Mouse (Mus musculus) bone marrow, adult 2 months (tissue): Measurements from ENCODE around the gene Cyp21a1. TPM values are rescaled to one million over a fixed set of nuclear protein-coding genes. Genes with fewer than 3 reads are reported as not detected.
"Not testable (repeated sequence)": the region's sequence is repeated elsewhere in the genome, so short reads cannot be mapped to it uniquely, and the experiment has no call there.

Experiments
- H3K27ac ChIP-seq: fragments of 200-500 bp; 2 replicates; pipeline ENCODE4 v1.5.1; 2012; ENCODE audit warnings: low read depth, mild to moderate bottlenecking, control low read depth, inconsistent platforms, low read length; ENCODE audit not compliant: control insufficient read depth, poor library complexity, insufficient read depth
- H3K4me1 ChIP-seq: fragments of 200-500 bp; 2 replicates; pipeline ENCODE4 v1.6.1; 2011; ENCODE audit warnings: low read length; ENCODE audit not compliant: control insufficient read depth, insufficient read depth
- H3K4me3 ChIP-seq: fragments of 200-500 bp; replicated peaks from 2 replicates; pipeline ENCODE3; 2011; ENCODE audit warnings: mild to moderate bottlenecking, low read depth, low read length, control low read depth; ENCODE audit not compliant: control insufficient read depth
- CTCF ChIP-seq: fragments of 200-500 bp; IDR thresholded peaks from 2 replicates; pipeline ENCODE4 v1.5.1; 2011; ENCODE audit warnings: low read length, control low read depth; ENCODE audit not compliant: control insufficient read depth, insufficient read depth
- POLR2A ChIP-seq: fragments of 200-500 bp; IDR thresholded peaks from 2 replicates; pipeline ENCODE4 v1.6.1; 2011; ENCODE audit warnings: low read depth, mild to moderate bottlenecking, control low read depth, low read length, borderline replicate concordance; ENCODE audit not compliant: control insufficient read depth
- WGBS: fragments of 180-500 bp; shearing (Covaris S2); methylation state at CpG from one replicate; pipeline ENCODE4 v1.1.7; 2018; 5-methylcytosine and 5-hydroxymethylcytosine counted together
- polyA plus RNA-seq: library from polyadenylated mRNA; stranded (reverse); fragments of >200 nt; gene quantifications from 2 replicates; pipeline ENCODE4 v1.2.4, GENCODE M21; 2011; ENCODE audit warnings: low replicate concordance; ENCODE audit not compliant: missing spikeins, insufficient read depth, insufficient read length

Gene Cyp21a1
- polyA plus RNA-seq, 1 experiment: not detected

DNA sequence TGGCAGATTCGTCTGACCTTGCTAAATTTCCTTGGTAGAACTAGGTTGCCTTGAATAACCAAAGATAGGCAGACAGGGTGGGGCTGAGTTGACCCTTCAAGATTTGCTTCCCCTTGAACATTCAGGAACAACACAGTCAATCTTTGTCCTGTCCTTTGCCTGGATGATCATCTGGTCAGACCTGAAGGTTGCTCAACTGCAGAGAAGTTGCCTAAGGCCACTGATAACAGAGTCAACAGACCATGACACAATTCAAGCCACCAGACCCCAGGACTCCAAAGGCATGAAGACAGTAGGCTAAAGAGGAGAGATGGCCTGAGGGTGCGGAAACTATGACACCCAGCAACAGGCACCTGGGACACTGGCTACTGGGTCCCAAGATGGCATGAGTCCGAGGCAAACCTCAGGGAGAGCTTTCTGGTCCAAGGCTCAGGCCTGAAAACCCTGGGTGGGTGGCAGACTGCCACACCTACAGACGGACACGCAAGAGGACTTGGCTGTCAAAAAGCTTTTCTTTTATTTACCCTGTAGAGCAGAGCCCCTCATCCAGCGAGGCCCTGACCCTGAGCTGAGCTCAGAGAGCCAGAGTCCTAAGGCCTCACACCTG lies 4.3 kb upstream of the Cyp21a1 start:
- H3K4me3 ChIP-seq: no peak overlapping the region
- H3K4me1 ChIP-seq: no peaks in the 10 kb centered on the region
- no peak overlapping the region for H3K27ac ChIP-seq
- WGBS: 74% methylated on average over 6 of the region's 6 CpGs
- TF ChIP-seq CTCF (no peak), POLR2A (no peak)

GRCm38 (mm10) chr17:34807176-34807575 lies 2.8 kb upstream of the Cyp21a1 start:
- 56% methylated on average over 3 of the region's 3 CpGs for WGBS
- no peak for TF ChIP-seq POLR2A
- no peak for TF ChIP-seq CTCF

GRCm38 (mm10) chr17:34804871-34805562 lies 656 bp upstream of the Cyp21a1 start:
- no peak for TF ChIP-seq POLR2A
- TF ChIP-seq CTCF: peak; percentile 33; the same call in 1 of the 2 replicates
- Histone ChIP-seq H3K4me3 (no peak overlapping the region), H3K4me1 (no peaks in the 10 kb centered on the region), H3K27ac (no peak overlapping the region)
- WGBS: 68% methylated on average over 6 of the region's 6 CpGs

More at GRCm38 (mm10) chr17:34807176-34807575, 2.8 kb upstream of the Cyp21a1 start:
- Histone ChIP-seq H3K4me1 (no peaks in the 10 kb centered on the region), H3K4me3 (no peak overlapping the region), H3K27ac (no peak overlapping the region)

DNA sequence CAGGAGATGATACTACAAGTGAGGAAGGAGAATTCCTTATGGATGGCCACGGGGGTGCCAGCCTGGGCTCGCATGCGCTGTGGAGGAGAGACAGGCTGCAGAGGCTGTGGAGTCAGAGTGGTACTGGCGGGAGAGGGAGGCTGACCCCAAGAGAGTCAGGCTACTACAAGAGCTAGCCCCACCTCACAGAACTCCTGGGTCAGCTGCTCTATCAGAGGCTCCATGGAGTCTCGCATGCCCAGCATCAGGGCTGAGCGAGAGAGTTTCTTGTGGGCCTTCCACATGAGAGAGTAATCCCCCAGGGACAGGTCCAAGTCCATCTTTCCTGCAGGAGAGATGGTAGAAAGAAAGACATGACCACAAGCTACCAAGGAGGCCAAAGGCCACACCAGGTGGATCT lies 994 bp downstream of the Cyp21a1 start:
- 90% methylated on average over 6 of the region's 6 CpGs for WGBS

GRCm38 (mm10) chr17:34802756-34803155 lies 1.6 kb downstream of the Cyp21a1 start:
- not testable (repeated sequence) for H3K4me1 ChIP-seq, H3K27ac ChIP-seq, H3K4me3 ChIP-seq
- 85% methylated on average over 9 of the region's 9 CpGs for WGBS

More for the DNA sequence above, 994 bp downstream of the Cyp21a1 start:
- H3K27ac ChIP-seq, H3K4me3 ChIP-seq, H3K4me1 ChIP-seq: not testable (repeated sequence)

DNA sequence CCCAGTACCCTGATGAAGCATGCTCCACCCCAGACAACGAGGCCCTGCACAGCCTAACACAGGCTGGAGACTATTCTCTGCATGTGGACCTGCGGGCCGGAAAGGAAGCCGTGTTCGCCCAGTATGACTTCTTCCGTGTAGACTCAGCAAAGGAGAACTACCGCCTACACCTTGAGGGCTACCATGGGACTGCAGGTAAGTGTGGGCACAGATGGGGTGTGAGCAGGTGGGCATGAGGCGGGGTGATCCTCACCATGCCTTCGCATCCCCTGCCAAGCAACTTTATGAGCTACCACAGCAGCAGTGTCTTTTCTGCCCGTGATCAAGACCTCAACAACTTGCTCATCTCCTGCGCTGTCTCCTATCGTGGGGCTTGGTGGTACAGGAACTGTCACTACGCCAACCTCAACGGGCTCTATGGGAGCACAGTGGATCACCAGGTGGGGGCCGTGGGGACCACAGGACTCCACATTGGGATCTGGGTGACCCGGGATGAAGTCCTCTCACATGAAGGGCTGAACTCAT lies 3.5 kb downstream of the Cyp21a1 start:
- H3K4me3 ChIP-seq, H3K27ac ChIP-seq, H3K4me1 ChIP-seq: not testable (repeated sequence)
- WGBS: 86% methylated on average over 16 of the region's 16 CpGs

GRCm38 (mm10) chr17:34799531-34799925 lies 4.8 kb downstream of the Cyp21a1 start:
- no peak overlapping the region for H3K4me3 ChIP-seq
- WGBS: 85% methylated on average over 4 of the region's 4 CpGs
- no peak for TF ChIP-seq CTCF
- TF ChIP-seq POLR2A: no peak
- H3K4me1 ChIP-seq: no peaks in the 10 kb centered on the region
- no peak overlapping the region for H3K27ac ChIP-seq

DNA sequence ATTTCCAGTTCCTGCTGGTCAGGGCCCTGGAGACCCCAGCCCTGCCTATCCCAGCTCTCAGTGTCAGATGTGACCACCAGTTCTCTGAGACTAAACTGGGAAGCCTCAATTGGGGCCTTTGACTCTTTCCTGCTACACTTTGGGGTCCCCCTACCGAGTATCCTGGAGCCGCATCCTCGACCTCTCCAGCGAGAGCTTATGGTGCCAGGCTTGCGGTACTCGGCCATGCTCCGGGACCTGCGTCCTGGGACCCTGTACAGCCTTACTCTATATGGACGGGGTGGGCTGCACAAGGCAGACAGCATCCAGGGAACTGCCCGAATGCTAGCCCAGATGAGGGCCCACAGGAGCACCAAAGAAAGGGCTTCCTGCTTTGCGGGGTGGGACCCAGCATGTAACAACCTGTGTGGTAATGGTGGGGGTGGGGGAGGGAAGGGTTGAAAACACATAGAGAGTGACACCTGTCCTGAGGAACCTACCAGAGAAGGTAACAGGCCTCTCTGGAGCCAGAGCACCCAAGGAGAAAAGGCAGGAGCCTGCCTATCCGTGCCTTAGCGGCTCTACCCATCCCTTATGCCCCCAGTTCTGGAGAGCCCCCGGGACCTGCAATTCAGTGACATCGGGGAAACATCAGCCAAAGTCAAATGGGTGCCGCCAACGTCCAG lies 5.4 kb downstream of the Cyp21a1 start:
- 89% methylated on average over 16 of the region's 17 CpGs for WGBS
- H3K4me3 ChIP-seq: no peak overlapping the region
- H3K4me1 ChIP-seq: no peaks in the 10 kb centered on the region
- TF ChIP-seq CTCF (no peak), POLR2A (no peak)
- H3K27ac ChIP-seq: no peak overlapping the region

DNA sequence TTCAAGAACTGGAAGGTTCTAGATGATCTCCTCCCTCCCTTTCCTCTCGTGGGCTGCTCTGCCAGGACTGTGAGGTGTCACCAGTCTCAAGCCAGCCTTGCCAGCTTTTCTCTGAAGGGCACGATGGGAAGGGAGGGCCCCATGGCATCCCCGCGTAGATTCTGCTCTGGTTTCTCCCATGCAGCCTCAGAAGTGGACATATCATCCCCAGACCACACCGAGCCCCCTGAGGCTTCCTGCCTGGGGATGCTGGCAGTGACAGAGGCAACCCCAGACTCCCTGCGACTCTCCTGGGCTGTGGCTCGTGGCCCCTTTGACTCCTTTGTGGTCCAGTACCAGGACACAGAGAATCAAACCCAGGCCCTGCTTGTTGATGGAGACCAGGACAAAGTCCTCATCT lies 6.3 kb downstream of the Cyp21a1 start:
- H3K27ac ChIP-seq, H3K4me1 ChIP-seq, H3K4me3 ChIP-seq: not testable (repeated sequence)
- WGBS: 70% methylated on average over 7 of the region's 7 CpGs

DNA sequence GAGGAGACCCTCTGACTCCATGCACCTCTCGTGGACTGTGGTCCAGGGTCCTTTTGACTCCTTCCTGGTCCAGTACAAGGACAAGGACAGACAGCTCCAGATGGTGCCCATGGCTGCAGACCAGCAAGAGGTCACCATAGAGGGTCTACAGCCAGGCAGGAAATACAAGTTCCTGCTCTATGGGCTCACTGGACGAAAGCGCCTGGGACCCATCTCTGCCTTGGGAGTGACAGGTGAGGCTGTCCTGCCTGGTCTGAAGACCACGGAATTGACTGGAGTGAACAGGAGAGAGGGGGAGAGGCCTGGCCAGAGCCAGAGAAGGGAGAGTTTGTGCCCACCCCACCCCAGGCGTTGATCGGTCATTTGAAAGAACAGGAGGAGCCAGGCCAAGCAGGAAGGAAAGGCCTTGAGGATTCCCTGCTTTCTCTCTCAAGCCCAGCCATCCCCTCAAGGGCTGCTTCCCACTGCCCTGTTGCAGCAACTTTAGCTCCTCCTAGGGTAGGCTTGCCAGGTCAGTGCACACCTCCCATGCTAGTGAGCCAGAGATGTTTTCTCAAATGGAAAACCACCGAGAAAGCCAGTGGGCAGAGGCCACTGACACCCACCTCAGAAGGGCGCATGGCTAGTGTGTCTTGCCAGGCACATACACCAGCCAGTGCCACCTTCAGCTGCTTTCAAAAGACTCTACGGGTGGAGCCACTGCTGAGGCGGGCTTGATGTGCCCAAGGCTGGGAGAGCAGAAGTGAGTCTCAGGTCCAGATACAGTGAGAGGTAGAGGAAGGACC lies 7.0 kb downstream of the Cyp21a1 start:
- WGBS: 78% methylated on average over 10 of the region's 10 CpGs
- not testable (repeated sequence) for H3K4me3 ChIP-seq, H3K4me1 ChIP-seq, H3K27ac ChIP-seq
